Mouse (Mus musculus) myocyte (in vitro differentiated cells): ENCODE measurements around the gene Clpb. TPM values are rescaled to one million over a fixed set of nuclear protein-coding genes. Genes with fewer than 3 reads are reported as not detected.

Experiments used
- H3K27me3 ChIP-seq: one replicate; pipeline ENCODE4 v1.6.1; 2011; ENCODE audit not compliant: control insufficient read depth, insufficient read depth, insufficient read length
- H3K36me3 ChIP-seq: one replicate; pipeline ENCODE4 v1.6.1; 2011; ENCODE audit not compliant: control insufficient read depth, insufficient read depth
- H3K4me2 ChIP-seq: one replicate; pipeline ENCODE4 v1.6.1; 2011; ENCODE audit warnings: low read depth, control low read depth
- H3K4me3 ChIP-seq: one replicate; pipeline ENCODE4 v1.5.1; 2011; ENCODE audit warnings: mild to moderate bottlenecking, control low read depth, moderate library complexity
- H3K79me2 ChIP-seq: one replicate; pipeline ENCODE4 v1.6.1; 2011; ENCODE audit not compliant: control insufficient read depth, insufficient read depth
- H3ac ChIP-seq: one replicate; pipeline ENCODE4 v1.6.1; 2011; ENCODE audit not compliant: control insufficient read depth, insufficient read length
- CEBPB ChIP-seq: IDR thresholded peaks from 2 replicates; pipeline ENCODE4 v1.6.1; 2011; ENCODE audit warnings: mild to moderate bottlenecking, moderate library complexity; ENCODE audit not compliant: poor library complexity, insufficient read depth, severe bottlenecking
- E2F4 ChIP-seq: IDR thresholded peaks from one replicate; pipeline ENCODE4 v1.6.1; 2011; ENCODE audit warnings: mild to moderate bottlenecking, control low read depth, moderate library complexity; ENCODE audit not compliant: insufficient read depth
- MAX ChIP-seq: IDR thresholded peaks from one replicate; pipeline ENCODE4 v1.6.1; 2011; ENCODE audit warnings: low read depth, mild to moderate bottlenecking, control low read depth
- MYOD1 ChIP-seq, 3 experiments: IDR thresholded peaks; one replicate each; pipeline ENCODE4 v1.6.1; 2011; ENCODE audit warnings: control low read depth in 2 of 3, low read depth in 2 of 3, mild to moderate bottlenecking in 2 of 3, moderate library complexity in 1 of 3; ENCODE audit not compliant: insufficient read length in 2 of 3, control insufficient read depth in 1 of 3
- MYOG ChIP-seq, 3 experiments: IDR thresholded peaks; one replicate each; pipeline ENCODE4 v1.6.1; 2011; ENCODE audit warnings: control low read depth in 2 of 3, low read depth in 2 of 3, mild to moderate bottlenecking in 2 of 3; ENCODE audit not compliant: insufficient read length in 2 of 3, control insufficient read depth in 1 of 3, insufficient read depth in 1 of 3
- POLR2A ChIP-seq: IDR thresholded peaks from one replicate; pipeline ENCODE4 v1.6.1; 2011; ENCODE audit warnings: low read depth, mild to moderate bottlenecking, control low read depth, moderate library complexity; ENCODE audit not compliant: insufficient read length
- POLR2AphosphoS2 ChIP-seq: IDR thresholded peaks from one replicate; pipeline ENCODE4 v1.6.1; 2011; ENCODE audit warnings: low read depth, control low read depth; ENCODE audit not compliant: insufficient read length
- REST ChIP-seq: IDR thresholded peaks from one replicate; pipeline ENCODE4 v1.6.1; 2011; ENCODE audit warnings: mild to moderate bottlenecking, control low read depth, moderate library complexity; ENCODE audit not compliant: insufficient read depth, insufficient read length
- SRF ChIP-seq: IDR thresholded peaks from one replicate; pipeline ENCODE4 v1.6.1; 2011; ENCODE audit warnings: low read depth; ENCODE audit not compliant: control insufficient read depth, insufficient read length
- TCF12 ChIP-seq: IDR thresholded peaks from one replicate; pipeline ENCODE4 v1.6.1; 2011; ENCODE audit warnings: mild to moderate bottlenecking, control low read depth; ENCODE audit not compliant: poor library complexity, insufficient read depth, severe bottlenecking
- TCF3 ChIP-seq: IDR thresholded peaks from one replicate; pipeline ENCODE4 v1.6.1; 2011; ENCODE audit warnings: low read depth, control low read depth; ENCODE audit not compliant: insufficient read length
- USF1 ChIP-seq: IDR thresholded peaks from one replicate; pipeline ENCODE4 v1.6.1; 2011; ENCODE audit warnings: low read depth, mild to moderate bottlenecking, control low read depth, moderate library complexity
- polyA plus RNA-seq: library from polyadenylated mRNA; unstranded; fragments of >200 nt; fragmentation: generic; extraction: Trizol; gene quantifications from one replicate; pipeline ENCODE4 v1.2.1, GENCODE M21; 2012; ENCODE audit warnings: missing spikeins

The Clpb gene
- polyA plus RNA-seq, 1 experiment: 114 TPM

- no peak overlapping the region for H3K4me2 ChIP-seq
- peaks cover 4% of the 10 kb centered on the region for H3K36me3 ChIP-seq
- TF ChIP-seq CEBPB (no peak), MAX (no peak), E2F4 (no peak), POLR2AphosphoS2 (no peak), TCF3 (no peak), REST (no peak), MYOG (IDR thresholded peaks at IDR 0.05; ENCODE audit: control insufficient read depth in 1 of 3, insufficient read depth in 1 of 3, insufficient read length in 2 of 3, low read depth in 2 of 3) (no peak), POLR2A (no peak)
- no peaks in the 10 kb centered on the region for H3K79me2 ChIP-seq
- no peak overlapping the region for H3ac ChIP-seq
- H3K4me3 ChIP-seq: no peak overlapping the region
- H3K27me3 ChIP-seq: no peaks in the 10 kb centered on the region
These were observed 36.9 kb downstream of the Clpb start for GRCm38 (mm10) chr7:101700296-101700695.

GRCm38 (mm10) chr7:101702706-101703105 is 39.3 kb downstream of the Clpb start:
- Histone ChIP-seq H3K36me3 (peaks cover 13% of the 10 kb centered on the region), H3K27me3 (no peaks in the 10 kb centered on the region), H3K4me3 (no peak overlapping the region), H3K79me2 (no peaks in the 10 kb centered on the region), H3ac (no peak overlapping the region), H3K4me2 (no peak overlapping the region)
- no peak for TF ChIP-seq E2F4
- TF ChIP-seq MYOG (IDR thresholded peaks at IDR 0.05; ENCODE audit: control insufficient read depth in 1 of 3, insufficient read depth in 1 of 3, insufficient read length in 2 of 3, low read depth in 2 of 3): no peak
- no peak for TF ChIP-seq USF1
- no peak for TF ChIP-seq CEBPB
- no peak for TF ChIP-seq TCF12
- no peak for TF ChIP-seq POLR2A

- H3K79me2 ChIP-seq: no peaks in the 10 kb centered on the region
- no peak overlapping the region for H3K4me2 ChIP-seq
- no peaks in the 10 kb centered on the region for H3K27me3 ChIP-seq
- H3K4me3 ChIP-seq: no peak overlapping the region
- no peak for TF ChIP-seq REST
- TF ChIP-seq CEBPB: no peak
- no peak for TF ChIP-seq TCF12
- TF ChIP-seq E2F4: no peak
- no peak for TF ChIP-seq MYOD1 (IDR thresholded peaks at IDR 0.05; ENCODE audit: control insufficient read depth in 1 of 3, insufficient read length in 2 of 3, low read depth in 2 of 3)
- no peak for TF ChIP-seq MYOG (IDR thresholded peaks at IDR 0.05; ENCODE audit: control insufficient read depth in 1 of 3, insufficient read depth in 1 of 3, insufficient read length in 2 of 3, low read depth in 2 of 3)
- TF ChIP-seq SRF: no peak
- no peak for TF ChIP-seq USF1
- TF ChIP-seq POLR2A: no peak
- no peak for TF ChIP-seq TCF3
- TF ChIP-seq POLR2AphosphoS2: no peak
- no peak for TF ChIP-seq MAX
- no peak overlapping the region for H3ac ChIP-seq
- H3K36me3 ChIP-seq: peaks cover 17% of the 10 kb centered on the region
These were observed 46.2 kb downstream of the Clpb start for GRCm38 (mm10) chr7:101709586-101709985.

DNA sequence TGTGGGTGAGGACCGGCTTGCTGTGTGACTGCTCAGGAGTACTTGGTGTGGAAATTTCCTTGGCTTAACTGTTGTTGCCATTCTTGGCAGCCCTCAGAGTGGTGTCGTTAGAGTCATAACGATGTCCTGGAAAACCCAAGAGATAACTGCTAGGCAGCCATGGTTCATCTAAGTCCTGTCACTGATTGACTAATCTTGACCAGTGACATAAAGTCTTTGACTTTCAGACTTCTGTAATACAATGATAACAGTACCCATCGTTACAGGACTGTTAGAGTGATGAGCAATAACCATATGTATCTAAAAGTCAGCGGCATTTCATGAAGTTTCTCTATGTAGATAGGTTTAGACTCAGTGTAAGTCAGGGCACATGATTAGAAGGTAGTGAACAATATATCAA is 46.8 kb downstream of the Clpb start:
- Histone ChIP-seq H3K4me3 (no peak overlapping the region), H3ac (no peak overlapping the region), H3K4me2 (no peak overlapping the region), H3K36me3 (peaks cover 17% of the 10 kb centered on the region), H3K79me2 (no peaks in the 10 kb centered on the region), H3K27me3 (no peaks in the 10 kb centered on the region)
- no peak for TF ChIP-seq MYOD1 (IDR thresholded peaks at IDR 0.05; ENCODE audit: control insufficient read depth in 1 of 3, insufficient read length in 2 of 3, low read depth in 2 of 3)
- no peak for TF ChIP-seq TCF12
- no peak for TF ChIP-seq MAX
- no peak for TF ChIP-seq SRF
- TF ChIP-seq POLR2AphosphoS2: no peak
- no peak for TF ChIP-seq REST
- no peak for TF ChIP-seq POLR2A
- TF ChIP-seq CEBPB: no peak
- no peak for TF ChIP-seq TCF3
- TF ChIP-seq USF1: no peak
- TF ChIP-seq E2F4: no peak
- TF ChIP-seq MYOG (IDR thresholded peaks at IDR 0.05; ENCODE audit: control insufficient read depth in 1 of 3, insufficient read depth in 1 of 3, insufficient read length in 2 of 3, low read depth in 2 of 3): no peak

DNA sequence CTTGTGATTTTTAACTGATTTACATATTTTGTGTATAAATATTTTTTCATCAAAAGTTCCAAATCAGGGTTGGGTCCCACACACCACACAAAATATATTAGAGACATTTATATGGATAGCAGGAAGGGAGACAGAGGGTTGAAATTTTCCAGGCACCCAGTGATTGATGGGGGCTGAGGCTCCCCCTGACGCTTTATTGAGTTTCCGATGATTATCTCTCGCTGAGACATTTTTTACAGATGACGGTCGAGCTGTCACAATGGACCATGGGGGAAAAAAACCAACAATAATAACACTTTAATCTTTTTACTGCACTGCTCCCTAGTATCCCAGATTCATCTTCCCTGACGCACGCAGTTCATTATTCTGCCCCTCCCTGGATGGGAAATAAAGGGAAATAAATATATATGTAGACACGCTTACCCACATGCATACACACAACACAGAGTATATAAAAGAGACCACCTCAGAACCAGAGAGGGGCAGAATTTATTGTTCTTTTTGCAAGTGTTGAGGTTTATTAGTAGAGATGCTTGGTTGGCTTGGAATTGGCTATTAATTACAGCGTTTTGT is 50.5 kb downstream of the Clpb start:
- Histone ChIP-seq H3K79me2 (no peaks in the 10 kb centered on the region), H3K36me3 (peaks cover 4% of the 10 kb centered on the region), H3K4me3 (no peak overlapping the region), H3K4me2 (no peak overlapping the region), H3K27me3 (no peaks in the 10 kb centered on the region), H3ac (no peak overlapping the region)
- no peak for TF ChIP-seq E2F4
- no peak for TF ChIP-seq USF1
- no peak for TF ChIP-seq TCF12
- no peak for TF ChIP-seq MYOG (IDR thresholded peaks at IDR 0.05; ENCODE audit: control insufficient read depth in 1 of 3, insufficient read depth in 1 of 3, insufficient read length in 2 of 3, low read depth in 2 of 3)
- no peak for TF ChIP-seq REST
- TF ChIP-seq TCF3: no peak
- TF ChIP-seq CEBPB: no peak
- no peak for TF ChIP-seq SRF
- no peak for TF ChIP-seq MYOD1 (IDR thresholded peaks at IDR 0.05; ENCODE audit: control insufficient read depth in 1 of 3, insufficient read length in 2 of 3, low read depth in 2 of 3)
- TF ChIP-seq MAX: no peak
- TF ChIP-seq POLR2AphosphoS2: no peak
- no peak for TF ChIP-seq POLR2A
